Mouse (Mus musculus) erythroid progenitor cell, adult 5-6 weeks (primary cell): Measurements from ENCODE around the gene Myo7a. TPM values are rescaled to one million over a fixed set of nuclear protein-coding genes. Genes with fewer than 3 reads are reported as not detected.
A peak's percentile ranks its signal among the peaks of the same experiment; 100 is the strongest.

ENCODE experiments used
- ATAC-seq: replicated peaks from 2 replicates; pipeline ENCODE4 v1.8.0; 2016; ENCODE audit warnings: moderate number of reproducible peaks, mild to moderate bottlenecking, moderate TSS enrichment, inconsistent platforms; ENCODE audit not compliant: poor library complexity, low FRiP score, severe bottlenecking
- total RNA-seq, 2 experiments: library from RNA; stranded (forward) in 1 of 2; stranded (reverse) in 1 of 2; fragments of 150-400 nt in 1 of 2; fragments of 186-747, 209-891 nt in 1 of 2; gene quantifications; 2 replicates each; pipeline versions ENCODE4 v1.2.3 to v1.2.4; 2015 to 2017; ENCODE audit warnings: low replicate concordance in 2 of 2

The Myo7a gene
- total RNA-seq, 2 experiments from 2014 or later: 3.4 to 5.1 TPM

DNA sequence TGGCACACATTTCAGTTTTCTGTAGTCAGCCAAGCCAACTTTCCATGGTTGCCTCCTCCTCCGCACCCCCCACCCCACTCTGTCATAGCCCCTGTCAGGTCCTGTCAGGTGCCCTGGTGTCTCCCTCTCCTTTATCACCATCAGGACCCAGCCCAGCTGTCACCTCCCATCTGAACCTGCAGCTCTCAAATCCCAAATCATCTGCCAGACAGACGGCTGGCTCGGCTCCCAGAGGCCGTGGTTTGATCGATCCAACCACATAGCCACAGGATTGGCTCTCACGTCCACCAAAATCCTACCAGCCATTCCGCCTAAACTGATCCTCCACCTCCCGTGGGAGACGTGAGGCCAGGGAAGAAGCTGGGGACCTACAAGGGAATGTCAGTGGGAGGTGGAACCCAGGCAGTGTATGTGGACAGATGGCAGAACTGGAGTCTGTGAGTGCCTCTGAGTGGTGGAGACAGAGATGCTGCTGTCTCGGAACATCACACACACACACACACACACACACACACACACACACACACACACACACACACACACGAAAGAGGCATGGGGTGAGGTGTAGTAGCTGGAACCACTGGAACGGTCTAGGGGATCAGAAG, 26.6 kb upstream of the Myo7a start:
- no peak for ATAC-seq

DNA sequence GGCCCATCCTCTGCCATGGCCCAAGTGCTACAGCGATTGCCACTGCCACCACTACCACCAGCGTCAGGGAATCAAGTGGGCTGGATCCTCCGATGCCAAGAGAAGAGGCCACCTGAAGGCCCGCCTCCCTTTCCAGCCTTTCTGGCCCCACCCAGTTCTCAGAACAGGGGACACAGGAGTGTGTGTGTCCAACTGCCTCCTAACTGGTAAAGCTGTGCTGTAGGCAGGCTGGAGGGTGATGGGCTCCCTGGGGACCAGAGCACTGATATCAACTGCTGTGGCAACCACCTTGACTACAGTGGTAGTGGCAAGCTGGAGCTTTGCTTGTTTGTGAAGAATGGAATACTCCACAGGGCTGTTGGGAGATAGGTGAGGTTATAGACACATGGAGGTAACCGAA, 26.1 kb upstream of the Myo7a start, which contains the start of gene Omp:
TSS of gene Omp (minus strand) at position 101 of the 400 bp plus-strand sequence.
- ATAC-seq: no peak

DNA sequence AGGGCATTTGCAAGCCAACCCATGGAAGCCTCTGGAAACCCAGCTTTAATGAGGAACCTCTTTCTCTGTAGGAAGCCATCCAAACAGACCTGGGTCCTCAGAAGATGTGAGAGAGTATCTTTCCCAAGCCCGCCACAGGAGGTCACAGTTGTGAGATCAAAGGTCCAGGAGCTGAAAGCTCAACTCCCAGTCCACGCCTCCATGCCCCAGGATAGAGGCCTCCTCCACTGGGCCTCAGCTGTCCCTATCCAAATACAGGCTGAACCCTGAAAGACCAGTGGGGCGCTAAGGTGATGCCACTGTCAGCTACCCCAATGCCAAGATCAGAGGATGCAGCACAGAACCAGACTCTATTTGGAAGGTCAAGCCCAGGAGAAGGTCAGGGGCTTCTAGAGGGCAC, 23.3 kb upstream of the Myo7a start:
- ATAC-seq: no peak

DNA sequence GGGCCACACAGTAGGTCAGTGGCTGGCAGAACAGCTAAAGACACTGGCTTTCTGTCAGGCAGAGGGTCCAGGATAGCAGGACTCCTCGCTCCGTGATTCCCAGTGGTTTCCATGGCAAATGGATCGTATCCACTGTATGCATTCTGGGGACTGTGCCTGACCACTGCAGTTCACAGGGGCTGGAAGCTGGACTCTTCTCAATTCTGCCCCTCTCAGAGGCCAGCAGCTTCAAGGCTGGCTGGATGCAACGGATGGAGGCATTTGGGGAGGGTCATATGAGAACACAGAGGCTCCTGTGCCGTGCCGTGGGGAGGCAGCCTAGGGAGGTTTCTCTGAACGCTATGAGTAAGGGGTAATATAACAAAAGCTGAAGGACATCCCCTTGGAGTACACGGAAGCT, 22.9 kb upstream of the Myo7a start:
- no peak for ATAC-seq

DNA sequence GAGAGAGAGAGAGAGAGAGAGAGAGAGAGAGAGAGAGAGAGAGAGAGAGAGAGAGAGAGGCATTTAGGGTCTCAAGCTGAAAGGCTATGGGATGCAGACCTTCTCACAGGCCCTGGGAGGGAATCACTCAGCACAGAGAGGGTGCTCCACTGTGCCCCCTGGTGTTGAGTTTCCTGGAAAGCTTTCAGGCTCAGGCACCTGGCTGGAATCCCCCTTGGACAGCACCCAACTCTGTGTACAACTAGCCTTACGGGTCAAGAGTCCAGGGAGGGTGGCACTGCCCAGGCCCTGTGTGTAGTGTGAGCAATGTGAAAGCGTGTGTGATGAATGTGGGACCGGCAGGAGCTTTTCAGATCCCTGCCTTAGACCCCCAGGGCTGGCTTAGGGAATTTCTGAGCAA, 21.9 kb upstream of the Myo7a start:
- no peak for ATAC-seq

DNA sequence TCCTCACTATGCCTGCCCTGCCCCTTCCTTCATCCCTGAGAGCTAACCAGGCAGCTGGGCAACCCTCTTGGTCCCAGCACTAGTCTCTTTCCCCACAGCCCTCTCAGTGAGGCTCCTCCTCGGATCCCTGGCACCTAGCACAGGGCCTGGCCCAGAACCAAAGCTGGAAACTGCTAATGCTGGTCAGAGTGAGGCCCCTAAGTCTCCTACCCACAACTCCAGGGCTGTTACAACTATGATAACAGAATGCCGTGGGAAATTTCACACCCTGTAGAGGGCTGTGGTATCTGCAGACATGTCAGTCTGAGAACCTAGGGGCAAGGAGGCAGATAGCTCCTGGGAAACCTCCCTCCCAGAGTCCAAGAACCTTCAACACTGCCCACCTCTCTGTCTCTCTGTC, 21.3 kb upstream of the Myo7a start:
- no peak for ATAC-seq

DNA sequence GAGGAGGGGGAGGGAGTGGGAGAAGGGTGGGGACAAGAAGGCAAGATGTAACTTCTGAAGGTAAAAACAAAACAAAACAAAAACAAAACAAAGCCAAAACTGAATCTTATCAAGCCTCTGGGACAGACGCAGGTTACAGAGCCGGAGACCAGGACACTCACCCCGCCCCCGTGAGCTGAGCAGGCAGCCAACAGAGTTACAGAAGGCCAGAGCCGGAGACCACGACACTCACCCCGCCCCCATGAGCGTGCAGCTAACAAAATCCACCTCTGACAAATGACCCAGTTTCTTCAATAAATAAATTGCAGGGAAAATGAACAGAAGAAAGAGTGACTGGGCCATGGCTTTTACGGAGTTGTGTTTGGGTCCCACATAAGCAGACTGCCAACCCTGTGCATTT, 19.9 kb upstream of the Myo7a start:
- ATAC-seq: no peak

DNA sequence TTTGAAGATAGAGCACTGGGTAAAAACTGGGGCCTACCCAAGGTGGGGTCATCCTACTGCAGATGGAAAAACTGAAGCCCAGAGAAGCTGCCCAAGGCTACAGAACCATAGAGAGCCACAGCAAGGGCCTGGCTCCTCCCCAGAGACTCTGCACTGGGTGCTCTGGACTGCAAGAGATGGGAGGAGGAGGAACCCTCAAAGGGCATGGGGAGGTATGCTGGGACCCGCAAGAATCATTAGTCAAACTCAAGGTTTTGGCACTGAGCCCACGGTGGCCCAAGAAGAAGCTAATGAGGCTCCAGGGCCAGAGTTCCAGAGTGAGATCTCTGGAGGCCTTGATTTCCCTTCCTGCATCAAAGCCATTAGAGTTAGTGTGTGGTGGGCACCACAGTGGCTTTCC, 18.7 kb upstream of the Myo7a start:
- ATAC-seq: no peak

DNA sequence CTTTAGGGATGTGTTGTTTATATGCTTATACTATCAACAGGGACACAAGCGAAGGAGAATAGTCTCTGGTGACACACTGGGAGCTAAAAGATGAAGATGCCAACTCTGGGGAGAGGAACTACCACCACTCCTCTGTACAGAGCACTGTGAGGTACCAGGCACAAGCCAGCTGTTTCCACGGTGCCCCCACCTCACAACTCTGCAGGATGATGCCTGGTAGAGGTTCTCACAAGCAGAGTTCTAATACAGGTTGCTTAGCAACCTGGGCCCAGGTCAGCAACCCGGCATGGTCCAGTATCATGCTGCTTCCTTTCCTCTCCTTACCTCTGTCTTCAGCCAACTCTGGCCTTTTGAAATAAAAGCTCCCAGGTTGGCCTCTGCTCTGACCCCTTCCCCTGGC, 18.3 kb upstream of the Myo7a start:
- ATAC-seq: no peak

DNA sequence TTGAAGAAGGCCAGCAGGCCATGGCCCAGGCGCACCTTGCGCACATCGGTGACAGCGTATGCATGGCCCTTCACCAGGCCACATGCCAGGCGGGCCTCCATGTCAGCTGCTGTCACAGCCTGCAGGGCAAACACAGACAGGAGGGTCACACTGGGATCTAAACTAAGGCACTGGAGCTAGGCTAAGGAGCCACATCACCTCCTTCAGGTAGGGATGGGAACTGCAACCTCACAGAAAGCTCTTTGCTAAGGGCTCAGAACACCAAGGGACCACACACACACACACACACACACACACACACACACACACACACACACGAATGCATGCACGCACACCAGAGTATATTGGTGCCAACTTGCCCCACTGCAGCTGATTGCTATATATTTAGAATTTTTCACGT, 12.4 kb upstream of the Myo7a start:
- ATAC-seq: no peak

DNA sequence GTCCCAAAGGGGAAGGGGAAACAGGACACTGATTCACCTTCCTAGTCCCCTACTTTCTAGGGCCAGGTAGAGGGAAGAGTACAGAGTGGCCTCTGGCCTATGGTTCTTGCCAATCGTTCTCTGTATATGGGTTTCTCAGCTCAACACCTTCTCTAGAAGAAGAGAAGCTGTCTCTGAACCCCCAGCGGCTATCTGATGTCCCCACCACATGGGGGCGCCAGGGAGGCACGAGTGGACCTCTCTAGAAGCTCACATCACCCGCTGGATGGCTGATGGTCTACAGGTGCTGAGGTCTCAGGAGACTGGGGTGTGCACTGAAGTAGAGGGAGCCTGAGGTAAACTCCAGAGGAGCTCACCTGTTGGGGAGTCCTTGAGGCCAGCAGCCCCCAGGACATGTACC, 6.1 kb upstream of the Myo7a start:
- 0 out of 2 replicates have a peak, but pooled peaks have one; percentile 28 for ATAC-seq

DNA sequence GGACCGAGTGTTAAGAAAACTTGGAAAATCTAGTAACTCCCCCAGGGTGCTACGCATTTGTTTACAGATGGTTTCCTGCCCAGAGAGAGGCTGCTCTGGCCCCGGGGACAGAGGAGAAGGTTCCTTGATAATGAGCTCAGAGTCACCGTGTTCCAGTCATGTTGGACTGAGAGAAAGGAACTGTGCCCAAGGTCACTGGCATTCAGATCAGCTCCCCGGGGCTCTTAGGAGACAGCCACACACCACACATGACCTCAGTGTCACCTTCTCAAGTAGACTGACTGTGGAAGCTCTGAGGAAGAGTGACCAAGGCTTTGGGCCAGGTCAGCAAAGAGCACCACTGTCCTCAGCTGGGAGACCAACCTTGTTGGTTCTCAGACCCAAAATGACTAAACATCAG, 5.4 kb upstream of the Myo7a start:
- ATAC-seq: no peak

DNA sequence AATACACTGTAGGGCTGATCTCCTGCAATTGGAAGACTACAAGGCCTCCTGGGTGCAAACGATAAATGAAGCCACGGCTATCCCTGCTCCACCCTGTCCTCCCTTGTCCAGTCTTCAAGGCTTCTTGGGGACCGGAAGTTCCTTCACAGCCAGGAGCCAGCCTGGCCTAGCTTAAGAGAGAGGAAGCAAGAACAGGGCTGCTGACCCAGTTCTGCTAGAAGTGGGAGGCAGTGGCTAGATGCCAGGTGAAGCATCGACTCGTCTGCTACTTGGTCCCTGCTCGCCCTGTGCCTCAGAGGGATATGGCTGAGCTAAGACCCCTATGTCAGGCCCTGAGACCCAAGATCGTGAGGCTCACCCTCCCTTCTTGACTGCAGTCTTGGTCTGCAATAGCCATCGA, 2.3 kb upstream of the Myo7a start:
- 0 out of 2 replicates have a peak, but pooled peaks have one; percentile 8 for ATAC-seq

DNA sequence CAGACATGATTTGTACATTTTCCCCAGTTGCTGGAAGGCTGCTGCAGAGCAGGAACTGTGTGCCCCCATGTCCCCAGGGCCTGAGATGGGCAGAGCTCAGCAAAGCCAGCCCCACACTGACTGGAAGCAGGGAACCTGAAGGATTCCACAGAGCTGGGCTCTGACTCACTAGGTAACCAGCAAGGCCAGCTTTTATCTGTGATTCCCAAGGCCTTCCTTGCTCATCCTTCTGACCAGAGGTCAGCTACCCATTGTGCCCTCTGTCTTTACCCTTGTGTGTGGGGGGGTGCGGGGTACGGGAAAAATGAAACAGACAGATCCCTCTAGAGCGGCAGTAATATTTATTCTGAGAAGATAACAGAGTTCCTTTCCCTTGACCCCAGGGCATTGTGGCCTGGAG, 1.9 kb upstream of the Myo7a start:
- no peak for ATAC-seq

DNA sequence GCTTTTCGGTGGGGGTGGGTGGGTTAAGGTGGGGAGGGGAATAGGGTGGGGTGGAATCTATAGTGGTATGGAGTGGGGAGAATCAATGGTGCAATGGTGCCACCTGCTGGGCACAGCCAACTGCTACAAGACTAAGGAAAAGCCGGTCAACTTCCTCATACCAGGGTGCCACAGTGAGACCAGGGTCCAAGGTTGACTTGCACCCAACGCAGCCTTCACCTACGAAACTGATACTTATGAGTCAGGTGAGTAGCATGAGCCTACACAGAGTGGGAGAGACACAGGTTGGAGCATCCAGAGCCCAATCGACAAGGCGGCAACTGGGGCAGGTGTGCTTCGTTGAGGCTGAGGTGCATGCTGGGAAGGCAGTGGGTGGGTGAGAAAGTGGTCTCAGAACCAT, 1.0 kb upstream of the Myo7a start:
- ATAC-seq: 0 out of 2 replicates have a peak, but pooled peaks have one; percentile 37

DNA sequence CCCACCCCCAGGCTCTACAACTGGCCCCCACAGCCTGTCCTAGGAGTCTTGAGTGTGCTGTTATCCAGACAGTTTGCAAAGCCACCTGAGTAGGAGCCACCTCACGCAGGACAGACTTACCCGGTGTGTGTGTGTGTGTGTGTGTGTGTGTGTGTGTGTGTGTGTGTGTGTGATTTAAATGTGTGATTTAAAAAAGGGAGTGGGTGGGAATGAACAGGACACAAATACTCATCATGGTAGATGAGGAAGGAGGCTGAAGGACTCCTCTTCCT, 573 bp upstream of the Myo7a start:
- no peak for ATAC-seq

DNA sequence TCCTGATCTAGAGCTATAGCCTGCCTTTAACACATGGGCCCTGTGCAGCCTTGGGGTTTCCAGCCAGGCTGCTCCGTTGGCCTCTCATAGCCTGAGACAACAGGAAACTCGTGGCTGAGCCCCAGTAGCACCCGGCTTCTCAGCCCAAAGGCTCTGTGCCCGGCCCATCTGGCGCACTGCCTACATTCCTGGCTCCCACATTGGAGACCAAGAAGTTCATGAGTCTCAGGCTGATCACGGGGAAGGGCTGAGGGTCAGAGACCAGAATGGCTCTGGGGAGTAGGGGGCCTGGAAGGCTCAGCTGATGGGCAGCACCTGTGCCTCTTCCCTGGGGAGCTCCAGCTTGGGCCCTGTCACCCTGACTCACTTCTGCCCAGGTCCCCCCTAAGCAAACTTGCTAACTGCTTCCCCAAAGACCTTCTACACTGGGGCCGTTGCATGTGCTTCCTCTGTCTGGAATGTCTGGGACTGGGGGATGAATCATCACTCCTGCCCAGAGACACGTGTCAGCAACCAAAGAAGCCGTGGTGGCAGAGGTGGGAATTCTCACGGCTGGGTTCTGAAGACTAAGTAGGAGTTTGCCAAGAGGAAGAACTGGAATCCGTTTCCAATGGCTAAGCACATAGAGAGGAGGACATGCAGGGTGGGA, 2.2 kb downstream of the Myo7a start:
- no peak for ATAC-seq

DNA sequence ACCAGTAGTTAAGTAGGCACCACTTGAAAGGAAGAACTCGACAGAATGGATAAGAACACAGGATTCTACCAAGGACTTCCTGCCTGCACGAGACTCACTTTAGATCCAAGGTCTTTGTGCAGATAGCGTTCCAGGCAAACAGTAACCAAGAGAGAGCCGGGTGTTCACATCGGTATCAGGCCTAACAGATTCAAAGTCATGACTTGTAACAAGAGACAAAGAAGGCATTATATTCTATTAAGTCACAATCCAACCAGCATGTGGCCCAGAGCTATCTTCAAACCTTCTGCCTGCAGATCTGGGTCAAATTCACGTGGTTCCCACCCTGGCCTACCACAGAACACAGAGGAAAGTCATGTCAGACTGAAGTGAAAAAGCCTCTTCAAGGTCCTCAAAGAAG, 4.7 kb downstream of the Myo7a start:
- ATAC-seq: no peak

DNA sequence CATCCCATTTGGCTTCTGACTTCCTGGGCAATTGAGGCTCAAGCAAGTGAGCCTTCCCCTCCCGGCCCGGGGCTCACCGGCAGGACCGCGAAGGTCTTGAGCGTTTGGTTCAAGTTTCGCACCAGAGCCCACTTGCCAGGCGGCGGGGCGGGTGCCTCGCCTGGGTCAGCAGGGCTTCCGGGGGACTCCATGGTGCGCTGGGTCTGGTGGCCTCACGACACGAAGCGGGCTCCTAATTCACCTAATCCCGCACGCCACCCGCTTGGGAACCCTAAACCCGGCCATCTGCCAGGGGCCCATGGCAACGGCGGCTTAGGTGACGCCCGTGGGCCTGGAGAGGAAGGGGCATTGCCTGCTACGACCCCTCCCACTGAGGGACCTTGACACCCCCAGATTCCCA, 8.1 kb downstream of the Myo7a start:
- ATAC-seq: no peak

DNA sequence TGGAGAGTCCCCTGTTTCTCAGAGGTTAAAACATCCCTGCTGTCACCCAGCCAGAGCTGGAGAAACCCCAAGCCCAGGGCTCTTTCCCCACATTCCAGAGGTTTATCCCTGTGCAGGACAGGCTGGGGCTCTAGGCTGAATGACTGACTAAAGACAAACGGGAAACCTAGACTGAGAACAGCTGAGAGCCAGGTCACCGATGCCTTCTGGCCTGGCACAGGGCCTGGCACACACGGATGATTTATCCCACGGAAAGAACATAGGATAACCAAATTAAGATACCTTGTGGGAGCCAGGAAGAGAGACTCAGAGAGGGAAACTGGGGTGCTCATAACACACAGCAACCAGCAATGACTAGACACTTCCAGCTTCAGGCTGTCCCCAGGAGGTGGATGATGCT, 9.6 kb downstream of the Myo7a start:
- ATAC-seq: no peak

DNA sequence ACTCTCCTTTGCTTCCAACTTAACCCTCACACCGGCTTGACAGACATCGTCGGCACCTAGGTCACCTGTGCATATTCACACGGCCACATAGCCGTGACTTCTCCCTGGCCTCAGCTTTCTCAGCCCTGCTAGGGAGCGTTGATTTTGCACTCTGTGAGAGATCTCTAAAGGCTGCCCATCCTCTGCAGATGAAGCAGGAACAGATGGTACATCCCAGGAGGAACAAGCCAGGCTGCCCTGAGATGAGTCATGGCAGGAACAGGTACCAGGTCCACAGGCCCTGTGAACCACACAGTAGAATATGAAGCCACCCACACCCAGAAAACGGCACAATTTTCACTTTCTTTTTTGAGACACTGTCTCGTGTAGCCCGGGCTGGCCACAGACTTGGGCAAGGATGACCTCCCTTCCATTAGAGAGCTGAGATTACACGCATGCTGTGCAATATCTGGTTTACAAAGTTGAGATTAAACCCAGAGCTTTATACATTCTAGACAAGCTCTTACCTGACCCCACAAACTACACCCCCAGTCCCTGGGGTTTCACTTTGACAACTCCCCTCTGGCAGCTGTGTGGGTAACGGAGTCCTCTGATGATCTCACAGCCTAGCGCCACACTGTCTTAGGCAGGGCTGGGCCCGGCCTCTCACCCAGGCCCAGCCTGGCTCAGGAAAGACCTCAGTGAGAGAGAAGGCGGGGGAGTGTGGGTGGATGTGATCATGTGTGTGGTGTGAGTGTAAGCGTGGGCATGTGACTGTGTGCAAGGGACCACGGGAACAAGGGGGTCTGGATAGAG, 10.5 kb downstream of the Myo7a start:
- no peak for ATAC-seq
